Mouse (Mus musculus): ENCODE measurements at regions not wholly inside any gene's neighbourhood (a gene's known extent, or its start where the extent isn't known, plus 50 kb on each side); places are given as distances from the start of the nearest gene placed in this dataset.

GRCm38 (mm10) chr7:71229183-71229582, 122.1 kb downstream of the Gm10295 start:
- TF ChIP-seq POLR2A (IDR thresholded peaks at IDR 0.05; ENCODE audit: insufficient read length, low read depth) (no peak), TCF12 (IDR thresholded peaks at IDR 0.05; ENCODE audit: insufficient read depth, poor library complexity, severe bottlenecking) (no peak), MYOG (IDR thresholded peaks at IDR 0.05; ENCODE audit: control insufficient read depth in 1 of 3, insufficient read depth in 1 of 3, insufficient read length in 2 of 3, low read depth in 2 of 3) (no peak)
